Mouse (Mus musculus): Measurements from ENCODE around the gene Ptger2. TPM values are rescaled to one million over a fixed set of nuclear protein-coding genes. Genes with fewer than 3 reads are reported as not detected.

The Ptger2 gene
- polyA plus RNA-seq, 1 experiment, result 0.33 TPM

DNA sequence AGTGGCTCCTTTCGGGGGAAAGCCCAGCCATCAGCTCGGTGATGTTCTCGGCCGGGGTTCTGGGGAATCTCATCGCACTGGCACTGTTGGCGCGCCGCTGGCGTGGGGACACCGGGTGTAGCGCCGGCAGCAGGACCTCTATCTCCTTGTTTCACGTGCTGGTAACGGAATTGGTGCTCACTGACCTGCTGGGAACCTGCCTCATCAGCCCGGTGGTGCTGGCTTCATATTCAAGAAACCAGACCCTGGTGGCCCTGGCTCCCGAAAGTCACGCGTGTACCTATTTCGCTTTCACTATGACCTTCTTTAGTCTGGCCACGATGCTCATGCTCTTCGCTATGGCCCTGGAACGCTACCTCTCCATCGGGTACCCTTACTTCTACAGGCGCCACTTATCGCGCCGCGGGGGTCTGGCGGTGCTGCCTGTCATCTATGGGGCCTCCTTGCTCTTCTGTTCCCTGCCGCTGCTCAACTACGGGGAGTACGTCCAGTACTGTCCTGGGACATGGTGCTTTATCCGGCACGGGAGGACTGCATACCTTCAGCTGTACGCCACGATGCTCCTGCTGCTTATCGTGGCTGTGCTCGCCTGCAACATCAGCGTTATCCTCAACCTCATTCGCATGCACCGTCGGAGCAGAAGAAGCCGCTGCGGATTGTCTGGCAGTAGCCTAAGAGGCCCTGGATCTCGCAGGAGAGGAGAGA is 1.2 kb downstream of the Ptger2 start:
- Histone ChIP-seq H3K4me1 (ENCODE audit: control insufficient read depth, insufficient read depth, low read length) (peaks cover 7% of the 10 kb centered on the region; the same call in 1 of the 2 replicates), H3K27me3 (ENCODE audit: control insufficient read depth, insufficient read depth, low read length) (no peaks in the 10 kb centered on the region), H3K27ac (ENCODE audit: insufficient read depth, low read length) (no peak overlapping the region), H3K4me3 (replicated peaks; ENCODE audit: insufficient read depth, low read depth, low read length) (peak overlapping the region; percentile 36)
- 2% methylated on average over 45 of the region's 45 CpGs for WGBS
- TF ChIP-seq POLR2A (IDR thresholded peaks at IDR 0.05; ENCODE audit: borderline replicate concordance, insufficient read depth, low read length) (no peak), CTCF (IDR thresholded peaks at IDR 0.05; ENCODE audit: borderline replicate concordance, insufficient read depth, low read depth, low read length) (no peak)
- DNase-seq, result no peak

GRCm38 (mm10) chr14:44989751-44990150 is 1.8 kb downstream of the Ptger2 start:
- H3K27me3 ChIP-seq (ENCODE audit: control insufficient read depth, insufficient read depth, low read length), result no peaks in the 10 kb centered on the region
- TF ChIP-seq CTCF (IDR thresholded peaks at IDR 0.05; ENCODE audit: borderline replicate concordance, insufficient read depth, low read depth, low read length) (no peak), POLR2A (IDR thresholded peaks at IDR 0.05; ENCODE audit: borderline replicate concordance, insufficient read depth, low read length) (no peak)
- H3K4me3 ChIP-seq (replicated peaks; ENCODE audit: insufficient read depth, low read depth, low read length), result no peak overlapping the region
- DNase-seq, result no peak
- H3K27ac ChIP-seq (ENCODE audit: insufficient read depth, low read length), result no peak overlapping the region
- WGBS, result 64% methylated on average over 4 of the region's 4 CpGs
- H3K4me1 ChIP-seq (ENCODE audit: control insufficient read depth, insufficient read depth, low read length), result peaks cover 7% of the 10 kb centered on the region; the same call in 1 of the 2 replicates

DNA sequence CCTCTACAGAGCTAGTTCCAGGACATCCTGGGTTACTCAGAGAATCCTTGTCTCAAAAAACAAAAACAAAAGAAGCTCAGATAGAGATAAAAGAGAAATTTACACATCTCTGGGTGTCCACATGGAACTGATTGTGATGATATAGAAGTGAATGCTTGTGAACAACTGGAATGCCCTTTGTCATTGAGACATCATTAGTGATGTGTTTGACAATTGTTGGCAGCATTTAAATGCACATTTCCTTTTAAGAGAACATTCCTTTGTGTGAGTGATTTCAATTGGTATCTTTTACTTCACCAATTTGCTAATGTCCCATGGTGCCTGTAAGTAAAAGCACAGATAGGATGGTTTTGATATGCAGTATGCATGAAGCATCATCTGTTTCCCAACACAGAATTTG is 6.3 kb downstream of the Ptger2 start:
- Histone ChIP-seq H3K27ac (ENCODE audit: insufficient read depth, low read length) (no peak overlapping the region), H3K27me3 (ENCODE audit: control insufficient read depth, insufficient read depth, low read length) (no peaks in the 10 kb centered on the region), H3K4me1 (ENCODE audit: control insufficient read depth, insufficient read depth, low read length) (no peaks in the 10 kb centered on the region), H3K4me3 (replicated peaks; ENCODE audit: insufficient read depth, low read depth, low read length) (no peak overlapping the region)
- DNase-seq, result no peak
- no peak for TF ChIP-seq POLR2A (IDR thresholded peaks at IDR 0.05; ENCODE audit: borderline replicate concordance, insufficient read depth, low read length)
- no peak for TF ChIP-seq CTCF (IDR thresholded peaks at IDR 0.05; ENCODE audit: borderline replicate concordance, insufficient read depth, low read depth, low read length)

DNA sequence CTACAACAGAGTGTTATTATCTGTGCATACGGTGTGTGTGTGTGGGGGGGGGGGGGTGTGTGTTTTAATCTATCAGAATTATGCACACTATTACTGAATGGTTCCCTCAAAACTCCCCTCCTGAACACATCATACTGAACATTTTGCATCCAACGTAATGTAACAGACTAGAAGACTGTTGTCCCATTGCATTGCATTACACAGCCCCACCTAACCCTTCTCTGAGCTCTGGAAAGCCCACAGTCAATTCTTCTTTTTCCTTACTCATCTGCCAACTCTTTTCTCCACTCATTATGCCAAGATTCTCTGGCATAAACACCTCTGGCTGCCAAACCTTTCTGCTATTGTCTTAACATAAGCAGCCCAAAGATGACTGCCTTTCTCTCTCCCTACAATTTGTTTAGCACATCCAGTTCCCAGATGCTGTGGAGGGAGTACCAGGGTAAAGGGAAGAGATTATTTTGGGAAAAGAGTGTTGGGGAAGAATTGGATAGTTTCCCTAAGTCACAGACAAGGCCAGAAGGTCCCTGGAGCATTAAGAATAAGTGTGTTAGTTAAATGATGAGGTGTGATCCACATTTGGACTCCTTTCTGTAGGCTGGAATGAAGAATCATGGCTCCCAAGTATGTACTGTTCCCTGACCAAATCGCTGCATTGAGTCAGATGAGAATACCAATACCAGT is 12.2 kb downstream of the Ptger2 start:
- Histone ChIP-seq H3K4me1 (ENCODE audit: control insufficient read depth, insufficient read depth, low read length) (no peaks in the 10 kb centered on the region), H3K27me3 (ENCODE audit: control insufficient read depth, insufficient read depth, low read length) (no peaks in the 10 kb centered on the region), H3K27ac (ENCODE audit: insufficient read depth, low read length) (no peak overlapping the region), H3K4me3 (replicated peaks; ENCODE audit: insufficient read depth, low read depth, low read length) (no peak overlapping the region)
- no peak for DNase-seq
- TF ChIP-seq CTCF (IDR thresholded peaks at IDR 0.05; ENCODE audit: borderline replicate concordance, insufficient read depth, low read depth, low read length) (no peak), POLR2A (IDR thresholded peaks at IDR 0.05; ENCODE audit: borderline replicate concordance, insufficient read depth, low read length) (no peak)
- 83% methylated on average over 3 of the region's 3 CpGs for WGBS

GRCm38 (mm10) chr14:45005698-45006283 is 17.8 kb downstream of the Ptger2 start:
- no peaks in the 10 kb centered on the region for H3K4me1 ChIP-seq (ENCODE audit: control insufficient read depth, insufficient read depth, low read length)
- no peaks in the 10 kb centered on the region for H3K27me3 ChIP-seq (ENCODE audit: control insufficient read depth, insufficient read depth, low read length)
- TF ChIP-seq CTCF (IDR thresholded peaks at IDR 0.05; ENCODE audit: borderline replicate concordance, insufficient read depth, low read depth, low read length) (no peak), POLR2A (IDR thresholded peaks at IDR 0.05; ENCODE audit: borderline replicate concordance, insufficient read depth, low read length) (no peak)
- no peak for DNase-seq
- no peak overlapping the region for H3K27ac ChIP-seq (ENCODE audit: insufficient read depth, low read length)
- 88% methylated on average over 4 of the region's 4 CpGs for WGBS
- no peak overlapping the region for H3K4me3 ChIP-seq (replicated peaks; ENCODE audit: insufficient read depth, low read depth, low read length)

DNA sequence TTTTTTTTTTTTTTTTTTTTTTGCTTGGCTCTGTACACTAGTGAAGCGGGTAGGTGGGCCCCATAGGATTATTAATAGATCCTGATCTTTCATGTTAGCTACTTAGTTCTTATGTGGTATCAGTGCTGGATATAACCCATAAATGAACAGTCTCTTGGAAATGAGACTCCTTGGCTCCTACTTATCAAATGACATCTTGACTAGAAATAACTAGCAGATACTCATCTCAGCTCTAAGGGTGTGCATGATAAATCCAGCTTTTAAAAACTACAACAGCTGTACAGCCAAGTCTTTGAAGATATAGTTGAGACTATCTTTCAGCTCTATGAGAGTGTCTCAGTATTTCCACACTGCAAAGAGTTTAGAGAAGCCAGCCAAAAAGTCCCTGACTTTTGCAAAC is 21.2 kb downstream of the Ptger2 start:
- Histone ChIP-seq H3K27me3 (ENCODE audit: control insufficient read depth, insufficient read depth, low read length) (no peaks in the 10 kb centered on the region), H3K4me3 (replicated peaks; ENCODE audit: insufficient read depth, low read depth, low read length) (no peak overlapping the region), H3K4me1 (ENCODE audit: control insufficient read depth, insufficient read depth, low read length) (no peaks in the 10 kb centered on the region), H3K27ac (ENCODE audit: insufficient read depth, low read length) (no peak overlapping the region)
- WGBS, result 92% methylated on average over 1 of the region's 1 CpGs
- DNase-seq, result no peak
- TF ChIP-seq POLR2A (IDR thresholded peaks at IDR 0.05; ENCODE audit: borderline replicate concordance, insufficient read depth, low read length), result no peak
- no peak for TF ChIP-seq CTCF (IDR thresholded peaks at IDR 0.05; ENCODE audit: borderline replicate concordance, insufficient read depth, low read depth, low read length)

GRCm38 (mm10) chr14:45011260-45011659 is 23.3 kb downstream of the Ptger2 start:
- Histone ChIP-seq H3K4me3 (replicated peaks; ENCODE audit: insufficient read depth, low read depth, low read length) (no peak overlapping the region), H3K27ac (ENCODE audit: insufficient read depth, low read length) (no peak overlapping the region), H3K27me3 (ENCODE audit: control insufficient read depth, insufficient read depth, low read length) (no peaks in the 10 kb centered on the region), H3K4me1 (ENCODE audit: control insufficient read depth, insufficient read depth, low read length) (no peaks in the 10 kb centered on the region)
- 83% methylated on average over 2 of the region's 2 CpGs for WGBS
- no peak for TF ChIP-seq CTCF (IDR thresholded peaks at IDR 0.05; ENCODE audit: borderline replicate concordance, insufficient read depth, low read depth, low read length)
- no peak for TF ChIP-seq POLR2A (IDR thresholded peaks at IDR 0.05; ENCODE audit: borderline replicate concordance, insufficient read depth, low read length)
- no peak for DNase-seq

DNA sequence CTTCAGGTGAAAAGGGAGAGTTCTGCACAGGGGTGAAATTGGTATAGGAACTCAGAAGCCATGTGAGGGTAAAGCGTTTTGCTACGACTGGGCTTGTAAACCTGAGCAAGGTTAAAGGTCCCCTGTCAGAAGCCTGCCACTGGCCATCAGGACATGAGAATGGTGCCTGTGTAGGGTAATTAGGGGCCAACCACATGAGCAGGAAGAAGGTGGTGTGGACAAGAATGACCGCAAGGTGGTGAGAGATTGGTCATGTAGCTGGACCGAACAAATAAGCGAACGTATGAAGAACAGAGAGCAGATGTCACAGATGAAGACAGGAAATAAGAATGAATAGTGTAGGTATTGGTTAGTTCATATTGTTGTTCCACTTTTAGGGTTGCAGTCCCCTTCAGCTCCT is 23.7 kb downstream of the Ptger2 start:
- no peak for TF ChIP-seq CTCF (IDR thresholded peaks at IDR 0.05; ENCODE audit: borderline replicate concordance, insufficient read depth, low read depth, low read length)
- TF ChIP-seq POLR2A (IDR thresholded peaks at IDR 0.05; ENCODE audit: borderline replicate concordance, insufficient read depth, low read length), result no peak
- Histone ChIP-seq H3K4me1 (ENCODE audit: control insufficient read depth, insufficient read depth, low read length) (no peaks in the 10 kb centered on the region), H3K4me3 (replicated peaks; ENCODE audit: insufficient read depth, low read depth, low read length) (no peak overlapping the region), H3K27me3 (ENCODE audit: control insufficient read depth, insufficient read depth, low read length) (no peaks in the 10 kb centered on the region), H3K27ac (ENCODE audit: insufficient read depth, low read length) (no peak overlapping the region)
- DNase-seq, result no peak
- 94% methylated on average over 6 of the region's 6 CpGs for WGBS

Data from cerebellum, adult 2 months (tissue).